Mouse (Mus musculus): ENCODE results near the gene Gpsm1. TPM values are rescaled to one million over a fixed set of nuclear protein-coding genes. Genes with fewer than 3 reads are reported as not detected.

Gpsm1 gene
- polyA plus RNA-seq, 1 experiment from 2014 or later, result 27.1 TPM

Other genes with a start within 250 kb of the Gpsm1 start
- 3.7 and 6.6 TPM in 2 replicates for gene Nacc2, start 192.3 kb upstream of the Gpsm1 start, polyA plus RNA-seq (2014; fragmentation: Nextera tagmentation; extraction: Ambion mirVana)
- not detected in 2 replicates for gene Lhx3, start 107.2 kb upstream of the Gpsm1 start, polyA plus RNA-seq (2014; fragmentation: Nextera tagmentation; extraction: Ambion mirVana)
- 10.0 and 19.0 TPM in 2 replicates for gene Qsox2, start 78.0 kb upstream of the Gpsm1 start, polyA plus RNA-seq (2014; fragmentation: Nextera tagmentation; extraction: Ambion mirVana)
- gene Ccdc187, start 21.0 kb upstream of the Gpsm1 start, polyA plus RNA-seq (2014; fragmentation: Nextera tagmentation; extraction: Ambion mirVana), result 0.04 TPM in 1 of 2 replicates, not detected in the other
- gene Dnlz, start 36.6 kb downstream of the Gpsm1 start, polyA plus RNA-seq (2014; fragmentation: Nextera tagmentation; extraction: Ambion mirVana), result 27.4 and 33.3 TPM in 2 replicates
- 0.24 and 0.53 TPM in 2 replicates for gene Card9, start 45.4 kb downstream of the Gpsm1 start, polyA plus RNA-seq (2014; fragmentation: Nextera tagmentation; extraction: Ambion mirVana)
- 24.6 and 29.3 TPM in 2 replicates for gene Snapc4, start 65.1 kb downstream of the Gpsm1 start, polyA plus RNA-seq (2014; fragmentation: Nextera tagmentation; extraction: Ambion mirVana)
- 86.1 and 112 TPM in 2 replicates for gene Entr1, start 73.8 kb downstream of the Gpsm1 start, polyA plus RNA-seq (2014; fragmentation: Nextera tagmentation; extraction: Ambion mirVana)
- 68.9 and 113 TPM in 2 replicates for gene Pmpca, start 73.8 kb downstream of the Gpsm1 start, polyA plus RNA-seq (2014; fragmentation: Nextera tagmentation; extraction: Ambion mirVana)
- 13.7 and 24.7 TPM in 2 replicates for gene Inpp5e, start 93.7 kb downstream of the Gpsm1 start, polyA plus RNA-seq (2014; fragmentation: Nextera tagmentation; extraction: Ambion mirVana)
- gene Sec16a, start 129.7 kb downstream of the Gpsm1 start, polyA plus RNA-seq (2014; fragmentation: Nextera tagmentation; extraction: Ambion mirVana), result 18.9 and 43.9 TPM in 2 replicates
- 33.4 and 45.1 TPM in 2 replicates for gene Notch1, start 201.1 kb downstream of the Gpsm1 start, polyA plus RNA-seq (2014; fragmentation: Nextera tagmentation; extraction: Ambion mirVana)

All from kidney, embryonic 14.5 days (tissue).